Mouse (Mus musculus): ENCODE results near the gene Abca5.

Gene Abca5

GRCm38 (mm10) chr11:110303411-110303810 lies 34.1 kb downstream of the Abca5 start:
- DNase-seq (ENCODE audit: low read depth, low spot score): no peak

DNA sequence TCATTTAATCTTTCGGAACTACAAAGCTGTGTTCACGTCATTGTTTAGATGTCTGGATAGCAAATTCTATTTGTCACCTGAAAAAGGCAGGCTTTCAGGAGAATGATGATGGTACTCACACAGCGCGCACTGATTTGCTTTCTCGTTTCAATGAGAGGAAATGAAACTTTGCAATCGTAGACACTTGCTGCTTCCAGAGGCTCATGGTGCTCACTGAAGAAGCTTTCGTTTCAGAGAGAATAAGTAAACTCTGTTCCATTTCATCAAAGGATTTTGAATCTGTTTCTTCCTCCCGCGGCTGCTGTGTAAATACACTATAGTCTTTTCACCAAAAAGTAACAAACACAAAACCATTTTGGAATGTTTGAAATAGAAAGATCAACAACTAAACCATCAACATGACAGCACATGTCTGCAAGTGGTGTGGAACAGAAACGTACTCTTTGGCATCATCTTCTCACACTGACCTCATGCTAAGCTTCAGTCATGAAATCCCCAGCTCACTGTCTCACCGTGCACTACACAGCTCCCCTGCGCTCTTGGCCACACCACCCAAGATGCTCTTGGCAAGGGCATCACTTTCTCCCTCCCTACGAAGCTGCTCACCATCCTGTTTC lies 39.5 kb downstream of the Abca5 start:
- DNase-seq (ENCODE audit: low read depth, low spot score): no peak

DNA sequence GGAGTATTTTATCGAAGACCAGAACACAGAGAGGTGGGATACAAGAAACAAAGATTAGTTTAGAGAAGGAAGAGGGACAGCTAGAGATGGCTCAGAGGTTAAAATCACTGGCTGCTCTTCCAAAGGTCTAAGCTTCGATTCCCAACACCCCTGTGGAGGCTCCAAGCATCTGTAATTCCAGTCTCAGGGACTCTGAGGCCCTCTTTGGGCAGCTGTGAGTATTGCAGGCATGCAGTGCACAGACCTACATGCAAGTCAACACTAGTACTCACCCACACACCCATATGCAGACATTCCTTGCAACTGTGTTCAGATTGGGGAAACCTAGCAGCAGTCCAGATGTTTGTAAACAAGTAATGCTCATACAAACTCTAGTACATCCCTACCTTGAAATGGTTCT lies 46.9 kb downstream of the Abca5 start:
- DNase-seq (ENCODE audit: low read depth, low spot score): peak; percentile 23

- DNase-seq (ENCODE audit: low read depth, low spot score): no peak
Measured at GRCm38 (mm10) chr11:110288423-110288822, 49.1 kb downstream of the Abca5 start.

GRCm38 (mm10) chr11:110287694-110288093 lies 49.8 kb downstream of the Abca5 start:
- DNase-seq (ENCODE audit: low read depth, low spot score): no peak

GRCm38 (mm10) chr11:110286331-110286730 lies 51.2 kb downstream of the Abca5 start:
- no peak for DNase-seq (ENCODE audit: low read depth, low spot score)

GRCm38 (mm10) chr11:110284849-110285248 lies 52.7 kb downstream of the Abca5 start:
- no peak for DNase-seq (ENCODE audit: low read depth, low spot score)

- no peak for DNase-seq (ENCODE audit: low read depth, low spot score)
Measured at GRCm38 (mm10) chr11:110284185-110284787, 53.2 kb downstream of the Abca5 start.

DNA sequence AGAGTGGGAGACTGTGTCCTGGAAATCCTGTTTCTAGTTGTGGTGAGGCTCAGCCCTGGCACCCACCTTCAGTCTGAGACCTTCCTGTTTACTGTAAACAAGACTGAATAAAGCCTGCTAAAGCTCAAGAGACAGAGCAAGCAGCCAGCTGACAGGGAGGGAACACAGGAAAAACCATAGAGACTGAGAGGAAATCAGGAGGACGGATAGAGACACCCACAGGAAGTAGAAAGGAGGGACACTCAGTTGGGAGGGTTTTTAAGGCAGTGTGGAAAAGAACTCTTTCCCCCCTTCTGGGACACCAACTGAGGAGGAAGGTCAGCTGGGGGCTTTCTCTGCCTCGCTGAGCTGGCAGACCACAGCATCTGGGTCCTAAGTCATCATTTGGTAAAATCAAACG lies 62.7 kb downstream of the Abca5 start:
- no peak for DNase-seq (ENCODE audit: low read depth, low spot score)

DNA sequence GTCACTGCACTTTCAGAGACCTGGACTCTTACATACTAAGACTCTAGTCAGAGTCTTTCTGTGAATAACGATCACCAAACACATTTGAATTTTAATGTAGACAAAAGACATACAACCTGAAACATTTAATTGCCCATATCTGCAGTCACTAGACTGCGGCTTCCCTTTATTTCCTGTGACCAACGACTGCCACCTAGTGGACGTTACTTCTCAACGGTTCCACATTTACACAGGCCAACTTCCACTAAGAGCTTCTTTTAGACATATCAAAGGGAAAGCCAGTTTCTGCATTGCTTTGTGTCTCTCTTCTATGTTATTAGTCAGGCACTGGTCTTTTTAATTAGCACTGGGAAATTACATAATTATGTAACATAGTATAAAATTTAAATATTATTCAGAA lies 65.8 kb downstream of the Abca5 start:
- DNase-seq (ENCODE audit: low read depth, low spot score): peak; percentile 89

- DNase-seq (ENCODE audit: low read depth, low spot score): peak; percentile 75
Measured at GRCm38 (mm10) chr11:110268244-110268844, 69.2 kb downstream of the Abca5 start.

- no peak for DNase-seq (ENCODE audit: low read depth, low spot score)
Measured at GRCm38 (mm10) chr11:110267232-110267631, 70.3 kb downstream of the Abca5 start.

DNA sequence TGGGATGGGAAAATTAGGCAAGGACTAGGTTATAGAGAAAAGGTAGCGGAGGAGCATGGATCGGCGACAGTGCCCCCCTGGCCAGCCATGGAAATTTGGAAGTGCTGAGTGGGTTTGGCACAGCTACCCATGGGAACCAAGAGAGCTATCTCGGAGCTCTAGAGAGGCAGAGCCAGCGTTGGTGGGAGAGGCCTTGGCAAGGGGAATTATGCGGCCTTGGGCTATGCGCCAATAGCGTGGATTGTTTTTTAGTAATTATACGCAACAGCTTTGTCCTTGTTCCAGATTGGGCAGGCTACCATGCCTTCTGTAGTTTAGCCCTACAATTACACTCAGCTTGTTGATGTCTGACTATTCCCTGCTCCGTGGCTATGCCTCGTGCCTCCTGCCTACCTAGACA lies 70.8 kb downstream of the Abca5 start:
- DNase-seq (ENCODE audit: low read depth, low spot score): no peak

GRCm38 (mm10) chr11:110261867-110262266 lies 75.6 kb downstream of the Abca5 start:
- no peak for DNase-seq (ENCODE audit: low read depth, low spot score)

DNA sequence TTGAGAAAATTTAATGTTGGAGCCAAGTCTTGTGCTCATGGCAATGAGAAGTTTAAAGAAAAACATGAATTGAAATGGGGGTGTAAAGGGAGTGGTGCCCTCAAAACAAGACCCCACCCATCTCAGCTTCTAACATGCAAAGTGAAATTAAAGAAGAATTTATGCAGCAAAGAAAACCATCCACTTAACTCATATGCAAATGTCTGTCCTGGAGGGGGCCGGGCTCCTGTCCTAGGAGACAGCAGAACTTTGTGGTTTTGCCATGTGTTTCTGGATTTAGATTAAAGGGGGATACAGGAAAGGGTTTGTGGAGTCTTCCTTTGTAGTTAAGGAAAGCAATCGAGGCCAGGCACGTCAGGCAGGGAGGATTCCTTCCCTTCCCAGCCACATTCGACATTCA lies 79.6 kb downstream of the Abca5 start:
- DNase-seq (ENCODE audit: low read depth, low spot score): no peak

GRCm38 (mm10) chr11:110257061-110257460 lies 80.5 kb downstream of the Abca5 start:
- DNase-seq (ENCODE audit: low read depth, low spot score): no peak

GRCm38 (mm10) chr11:110252256-110252655 lies 85.3 kb downstream of the Abca5 start:
- no peak for DNase-seq (ENCODE audit: low read depth, low spot score)

DNA sequence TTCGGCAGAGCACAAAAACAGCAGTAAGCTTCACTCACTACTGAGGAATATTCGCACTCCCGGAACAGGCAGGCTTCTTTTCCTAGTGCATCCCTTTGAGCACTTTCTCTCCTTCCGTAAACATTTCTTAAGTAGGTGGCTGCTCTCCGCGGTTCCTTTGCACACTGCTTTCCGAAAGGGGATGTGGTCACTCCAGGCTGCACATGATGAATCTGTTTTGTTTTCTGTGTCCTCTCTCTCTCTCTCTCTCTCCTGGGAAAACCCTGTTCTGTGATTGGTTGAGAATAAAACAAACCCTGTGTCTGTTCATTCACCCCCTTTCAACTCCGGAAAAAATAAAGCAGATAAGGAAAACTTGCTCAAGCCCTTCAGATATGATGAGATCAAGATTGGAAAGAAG lies 86.0 kb downstream of the Abca5 start, which contains the start of gene Abca6:
Gene Abca6 (minus strand): TSS at position 243 of the 400 bp plus-strand sequence.
- DNase-seq (ENCODE audit: low read depth, low spot score): no peak

GRCm38 (mm10) chr11:110244730-110245129 lies 92.8 kb downstream of the Abca5 start:
- DNase-seq (ENCODE audit: low read depth, low spot score): peak; percentile 53

- no peak for DNase-seq (ENCODE audit: low read depth, low spot score)
Measured at GRCm38 (mm10) chr11:110237466-110237865, 100.0 kb downstream of the Abca5 start.

- no peak for DNase-seq (ENCODE audit: low read depth, low spot score)
Measured at GRCm38 (mm10) chr11:110232975-110233374, 104.5 kb downstream of the Abca5 start.
